Mouse (Mus musculus) liver, embryonic 11.5 days (tissue): ENCODE measurements around the gene Xkrx. TPM values are rescaled to one million over a fixed set of nuclear protein-coding genes. Genes with fewer than 3 reads are reported as not detected.
A peak's percentile ranks its signal among the peaks of the same experiment; 100 is the strongest.

Experiments used
- ATAC-seq: fragments of 200-750 bp; cut with Nextera tagmentation; replicated peaks from 2 replicates; pipeline ENCODE4 v1.8.0; 2017; ENCODE audit warnings: moderate number of reproducible peaks, mild to moderate bottlenecking, moderate TSS enrichment, moderate library complexity; ENCODE audit not compliant: low FRiP score
- DNase-seq: peaks from one replicate; pipeline ENCODE4 v3.0.0-alpha.2; 2017; ENCODE audit warnings: low spot score
- H3K27ac ChIP-seq: fragments of 300-500 bp; sonication (generic); 2 replicates; pipeline ENCODE4 v1.5.1; 2014; ENCODE audit warnings: mild to moderate bottlenecking, low read depth, low read length, control low read depth
- H3K27me3 ChIP-seq: fragments of 300-500 bp; sonication (generic); replicated peaks from 2 replicates; pipeline ENCODE4 v1.6.1; 2014; ENCODE audit warnings: low read length, mixed read lengths; ENCODE audit not compliant: control insufficient read depth, insufficient read depth
- H3K36me3 ChIP-seq: fragments of 300-500 bp; sonication (generic); 2 replicates; pipeline ENCODE4 v1.6.1; 2014; ENCODE audit warnings: mild to moderate bottlenecking, low read length, moderate library complexity, mixed read lengths; ENCODE audit not compliant: control insufficient read depth, insufficient read depth
- H3K4me1 ChIP-seq: fragments of 300-500 bp; sonication (generic); replicated peaks from 2 replicates; pipeline ENCODE4 v1.6.1; 2014; ENCODE audit warnings: low read length, mixed read lengths; ENCODE audit not compliant: control insufficient read depth, insufficient read depth
- H3K4me2 ChIP-seq: fragments of 300-500 bp; sonication (generic); 2 replicates; pipeline ENCODE4 v1.6.1; 2014; ENCODE audit warnings: mild to moderate bottlenecking, control low read depth, moderate library complexity
- H3K4me3 ChIP-seq: fragments of 300-500 bp; sonication (generic); 2 replicates; pipeline ENCODE4 v1.5.1; 2014; ENCODE audit warnings: low read depth, low read length, control low read depth
- H3K9ac ChIP-seq: fragments of 300-500 bp; sonication (generic); 2 replicates; pipeline ENCODE4 v1.6.1; 2014; ENCODE audit warnings: low read depth, low read length, control low read depth
- H3K9me3 ChIP-seq: fragments of 300-500 bp; sonication (generic); 2 replicates; pipeline ENCODE4 v1.6.1; 2016; ENCODE audit warnings: low read length, inconsistent platforms, mixed read lengths; ENCODE audit not compliant: control insufficient read depth
- whole genome bisulfite sequencing: fragments of 180-500 bp; shearing (Covaris S2); extraction: QIAGEN DNeasy Blood & Tissue Kit; methylation state at CpG from one replicate; pipeline ENCODE4 v1.1.7; 2014; 5-methylcytosine and 5-hydroxymethylcytosine counted together
- polyA plus RNA-seq: library from polyadenylated mRNA; unstranded; fragments of >200 nt; fragmentation: Nextera tagmentation; extraction: Ambion mirVana; gene quantifications from 2 replicates; pipeline ENCODE4 v1.2.1, GENCODE M21; 2014

The Xkrx gene
- polyA plus RNA-seq, 1 experiment from 2014 or later = not detected

DNA sequence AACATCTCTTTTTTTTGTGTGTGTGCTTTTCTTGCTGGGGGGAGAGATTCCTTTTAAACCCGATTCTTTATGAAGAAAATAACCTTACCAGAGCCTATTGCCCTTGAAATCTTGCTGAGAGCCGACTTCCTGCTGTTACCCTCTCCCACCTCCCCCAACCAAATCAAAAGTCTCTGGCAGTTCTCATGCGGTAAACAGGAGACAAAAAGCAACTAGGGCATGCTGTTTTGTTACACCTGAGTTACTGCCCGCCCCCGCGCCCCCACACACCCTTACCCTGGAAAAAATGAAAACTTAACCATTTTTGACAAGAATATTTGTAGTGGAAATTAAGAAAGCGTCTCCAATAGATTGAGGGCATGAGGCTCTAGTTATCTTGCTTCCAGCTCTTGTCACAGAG, 3.7 kb downstream of the Xkrx start:
- 46% methylated on average over 7 of the region's 7 CpGs for WGBS
- Histone ChIP-seq H3K4me2 (no peak overlapping the region), H3K27ac (no peak overlapping the region), H3K27me3 (peaks cover 14% of the 10 kb centered on the region), H3K4me3 (no peak overlapping the region), H3K9me3 (no peaks in the 10 kb centered on the region), H3K36me3 (no peaks in the 10 kb centered on the region), H3K4me1 (no peaks in the 10 kb centered on the region), H3K9ac (no peak overlapping the region)
- DNase-seq (no peak), ATAC-seq (no peak)

DNA sequence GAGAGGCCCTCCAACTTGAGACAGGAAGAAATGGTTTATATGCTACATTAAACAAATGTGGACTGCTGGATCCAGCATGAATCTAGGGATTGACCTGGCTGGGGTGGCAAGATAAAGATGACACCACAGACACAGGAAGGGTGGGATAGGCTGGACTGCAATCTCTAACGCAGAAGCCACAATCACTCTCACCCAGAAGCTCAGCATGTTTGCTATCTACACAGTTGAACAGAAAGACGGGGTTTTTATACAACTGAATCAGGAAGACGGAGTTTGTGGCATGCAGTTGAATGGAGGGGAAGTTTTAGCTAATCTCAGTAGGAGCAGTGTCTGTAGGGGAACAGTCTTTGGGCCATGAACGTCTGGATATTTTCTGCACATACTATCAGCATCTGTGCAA, 19.9 kb downstream of the Xkrx start:
- no peak overlapping the region for H3K4me2 ChIP-seq
- no peak overlapping the region for H3K9ac ChIP-seq
- peak; percentile 54 for ATAC-seq
- no peak for DNase-seq
- no peaks in the 10 kb centered on the region for H3K4me1 ChIP-seq
- no peak overlapping the region for H3K27ac ChIP-seq
- no peak overlapping the region for H3K4me3 ChIP-seq
- WGBS = 38% methylated on average over 4 of the region's 4 CpGs
- H3K27me3 ChIP-seq = no peaks in the 10 kb centered on the region; the same call in none of the 2 replicates
- H3K36me3 ChIP-seq = no peaks in the 10 kb centered on the region
- H3K9me3 ChIP-seq = no peaks in the 10 kb centered on the region

DNA sequence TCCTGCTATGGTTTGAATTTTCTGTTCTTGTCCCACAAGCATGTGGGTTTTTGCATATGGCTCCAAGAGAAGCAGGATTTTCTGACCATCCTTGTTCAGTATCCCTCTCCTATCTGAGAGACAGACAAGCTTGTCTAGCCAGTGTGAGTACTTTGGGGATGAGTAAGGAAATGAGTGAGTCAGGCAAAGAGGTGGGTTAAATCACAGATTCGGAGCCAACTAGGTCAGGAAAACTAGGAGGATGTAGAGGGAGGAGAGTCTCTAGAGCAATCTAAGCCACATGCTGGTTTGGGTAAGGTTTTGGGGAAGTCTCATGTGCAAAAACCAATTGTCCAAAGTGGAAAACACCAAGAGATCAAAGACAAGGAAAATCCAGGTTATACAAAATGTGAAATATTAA, 20.3 kb downstream of the Xkrx start:
- 63% methylated on average over 1 of the region's 1 CpGs for WGBS
- Histone ChIP-seq H3K9ac (no peak overlapping the region), H3K4me2 (no peak overlapping the region), H3K27me3 (no peaks in the 10 kb centered on the region; the same call in none of the 2 replicates), H3K4me3 (no peak overlapping the region), H3K36me3 (no peaks in the 10 kb centered on the region), H3K27ac (no peak overlapping the region), H3K4me1 (no peaks in the 10 kb centered on the region), H3K9me3 (no peaks in the 10 kb centered on the region)
- ATAC-seq (no peak), DNase-seq (no peak)

DNA sequence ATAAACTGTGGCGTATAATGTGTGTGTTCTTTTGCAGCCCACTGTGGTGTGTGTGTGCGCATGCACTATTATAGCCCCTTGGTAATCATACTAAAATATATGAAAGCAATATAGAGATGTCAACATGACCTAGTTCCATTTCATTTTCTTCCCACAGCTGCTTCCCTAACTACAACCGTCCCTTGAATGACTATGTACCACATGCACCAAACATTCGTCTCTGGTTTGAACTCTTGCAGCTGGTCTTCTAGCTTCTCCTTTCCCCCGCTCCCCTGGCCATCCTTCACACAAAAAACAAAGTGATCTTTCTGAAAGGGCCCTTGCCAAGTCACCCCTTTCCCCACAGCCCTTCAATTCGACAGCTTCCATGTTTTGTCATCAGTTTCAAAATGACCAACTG, 21.9 kb downstream of the Xkrx start:
- H3K4me1 ChIP-seq = no peaks in the 10 kb centered on the region
- H3K4me3 ChIP-seq = no peak overlapping the region
- DNase-seq (no peak), ATAC-seq (no peak)
- H3K4me2 ChIP-seq = no peak overlapping the region
- H3K9ac ChIP-seq = no peak overlapping the region
- 76% methylated on average over 6 of the region's 6 CpGs for WGBS
- H3K27ac ChIP-seq = no peak overlapping the region
- no peaks in the 10 kb centered on the region for H3K9me3 ChIP-seq
- H3K36me3 ChIP-seq = no peaks in the 10 kb centered on the region
- no peaks in the 10 kb centered on the region; the same call in none of the 2 replicates for H3K27me3 ChIP-seq

DNA sequence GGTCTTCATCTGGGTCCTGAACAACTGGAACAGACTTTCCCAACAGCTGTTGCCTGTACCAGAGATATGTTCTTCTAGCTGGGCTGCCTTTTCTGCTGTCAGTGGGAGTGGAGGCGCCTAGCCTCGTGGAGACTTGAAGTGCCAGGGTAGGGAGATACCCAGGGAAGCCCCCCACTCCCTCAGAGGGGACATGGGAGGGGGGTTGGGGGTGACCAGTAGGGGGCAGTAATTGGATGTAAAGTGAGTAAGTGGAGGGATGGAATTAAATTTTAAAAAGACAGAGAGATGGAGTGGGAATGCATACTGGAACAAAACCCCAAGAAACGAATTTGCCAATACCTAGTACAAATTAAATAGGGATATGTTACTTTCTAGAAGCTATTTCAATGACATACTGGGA, 28.1 kb downstream of the Xkrx start:
- no peak overlapping the region for H3K9ac ChIP-seq
- no peaks in the 10 kb centered on the region for H3K36me3 ChIP-seq
- H3K4me2 ChIP-seq = no peak overlapping the region
- H3K27ac ChIP-seq = no peak overlapping the region
- WGBS = 37% methylated on average over 3 of the region's 3 CpGs
- H3K9me3 ChIP-seq = no peaks in the 10 kb centered on the region
- peaks cover 4% of the 10 kb centered on the region; the same call in 1 of the 2 replicates for H3K27me3 ChIP-seq
- ATAC-seq (no peak), DNase-seq (no peak)
- H3K4me1 ChIP-seq = no peaks in the 10 kb centered on the region
- no peak overlapping the region for H3K4me3 ChIP-seq

DNA sequence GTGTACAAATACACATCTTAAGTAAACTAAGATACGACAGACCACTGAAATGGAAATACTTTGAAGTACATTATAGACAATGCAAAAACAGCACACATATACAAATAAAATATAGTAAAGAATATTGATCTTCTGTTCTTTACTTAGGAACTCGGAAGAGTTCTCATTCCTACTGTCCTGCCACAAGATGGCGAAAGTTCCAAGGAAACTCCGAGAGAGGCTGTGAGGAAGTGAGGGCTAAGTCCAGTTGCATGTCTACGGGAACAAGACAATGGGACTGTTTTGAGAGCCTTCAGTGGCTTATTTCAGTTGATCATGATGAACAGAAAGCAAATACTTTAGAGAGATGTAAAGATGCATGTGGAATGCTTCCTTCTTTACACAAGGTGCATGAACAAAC, 29.6 kb downstream of the Xkrx start:
- Histone ChIP-seq H3K36me3 (no peaks in the 10 kb centered on the region), H3K9ac (no peak overlapping the region), H3K27me3 (peaks cover 7% of the 10 kb centered on the region; the same call in 1 of the 2 replicates), H3K4me2 (no peak overlapping the region), H3K4me1 (no peaks in the 10 kb centered on the region), H3K9me3 (no peaks in the 10 kb centered on the region), H3K27ac (no peak overlapping the region), H3K4me3 (no peak overlapping the region)
- DNase-seq = no peak
- no peak for ATAC-seq
- 38% methylated on average over 5 of the region's 5 CpGs for WGBS

DNA sequence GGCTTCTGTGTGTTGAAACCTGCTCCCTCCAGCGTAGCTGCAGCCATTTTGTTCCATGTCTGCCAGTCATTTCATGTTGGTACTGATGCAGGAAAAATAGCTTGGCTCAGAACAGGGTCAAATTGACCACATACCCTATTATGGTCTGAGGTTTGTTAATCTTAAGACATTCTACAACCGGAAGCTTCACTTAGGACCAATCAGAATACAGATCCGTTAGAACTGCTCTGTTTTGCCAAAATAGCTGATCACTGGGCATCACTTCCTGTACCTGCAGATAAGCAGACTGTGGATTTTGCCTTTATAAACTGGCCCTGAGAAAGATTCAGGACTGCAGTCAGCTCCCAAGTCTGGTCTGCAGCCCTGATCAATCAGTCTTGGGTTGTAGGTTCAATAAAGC, 33.3 kb downstream of the Xkrx start:
- Histone ChIP-seq H3K4me2 (no peak overlapping the region), H3K36me3 (no peaks in the 10 kb centered on the region), H3K9me3 (no peaks in the 10 kb centered on the region), H3K4me1 (no peaks in the 10 kb centered on the region), H3K27me3 (peaks cover 7% of the 10 kb centered on the region; the same call in 1 of the 2 replicates), H3K27ac (no peak overlapping the region), H3K4me3 (no peak overlapping the region), H3K9ac (no peak overlapping the region)
- DNase-seq (no peak), ATAC-seq (no peak)
- WGBS = 67% methylated on average over 3 of the region's 3 CpGs

DNA sequence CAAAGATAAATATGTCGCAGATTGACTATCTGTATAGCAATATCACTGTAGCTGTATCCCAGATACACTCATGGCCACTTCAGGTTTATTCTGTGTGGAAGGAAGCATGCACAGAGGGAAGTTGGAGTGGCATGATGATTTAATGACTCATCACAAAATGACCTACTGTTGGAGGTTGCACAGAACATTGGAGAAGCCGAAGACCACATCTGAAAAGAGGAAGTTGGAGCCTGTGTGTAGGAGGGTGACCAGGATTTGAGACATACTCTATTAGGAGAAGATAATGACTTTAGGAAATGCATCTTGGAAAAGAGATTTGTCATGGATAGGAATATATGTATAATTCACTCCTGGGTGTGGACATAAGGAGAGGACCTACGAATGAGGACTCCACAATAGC, 45.5 kb downstream of the Xkrx start:
- ATAC-seq = no peak
- no peak for DNase-seq
- H3K27me3 ChIP-seq = 0 out of 2 replicates have a peak, but pooled peaks cover 3% of the 10 kb centered on the region
- H3K36me3 ChIP-seq = no peaks in the 10 kb centered on the region
- H3K27ac ChIP-seq = no peak overlapping the region
- no peaks in the 10 kb centered on the region for H3K9me3 ChIP-seq
- no peak overlapping the region for H3K9ac ChIP-seq
- no peak overlapping the region for H3K4me2 ChIP-seq
- H3K4me3 ChIP-seq = no peak overlapping the region
- WGBS = 56% methylated on average over 3 of the region's 3 CpGs
- H3K4me1 ChIP-seq = no peaks in the 10 kb centered on the region

DNA sequence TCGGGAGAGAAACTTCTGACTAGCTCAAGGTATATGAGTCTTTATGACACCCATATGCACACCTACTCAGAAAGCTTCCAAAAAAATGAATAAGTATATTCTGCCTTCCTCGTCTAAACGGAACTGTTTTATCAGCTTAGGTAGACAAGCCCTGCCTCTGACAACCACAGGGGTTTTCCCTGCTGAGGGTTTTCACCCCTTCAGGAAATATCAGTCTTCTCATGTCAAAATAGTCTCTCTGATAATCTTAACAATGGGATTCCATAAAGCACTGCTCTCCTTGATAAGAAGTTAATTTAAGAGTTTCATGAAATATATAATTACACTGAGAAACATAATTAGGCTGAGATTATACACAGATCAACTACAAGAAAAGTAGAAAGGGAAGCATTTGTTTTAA, 50.1 kb downstream of the Xkrx start:
- Histone ChIP-seq H3K36me3 (no peaks in the 10 kb centered on the region), H3K27ac (no peak overlapping the region), H3K27me3 (0 out of 2 replicates have a peak, but pooled peaks cover 3% of the 10 kb centered on the region), H3K4me3 (no peak overlapping the region), H3K9ac (no peak overlapping the region), H3K9me3 (no peaks in the 10 kb centered on the region), H3K4me1 (no peaks in the 10 kb centered on the region), H3K4me2 (no peak overlapping the region)
- DNase-seq (no peak), ATAC-seq (no peak)
- 59% methylated on average over 3 of the region's 3 CpGs for WGBS
